Mouse (Mus musculus) spleen, adult 2 months (tissue): ENCODE data around the gene Olfr1202.

Experiments
- CTCF ChIP-seq: fragments of 200-500 bp; IDR thresholded peaks from 2 replicates; pipeline ENCODE4 v1.5.1; 2011; ENCODE audit warnings: mild to moderate bottlenecking, inconsistent platforms; ENCODE audit not compliant: insufficient read depth, insufficient read length, insufficient replicate concordance; ENCODE audit errors: extremely low read depth
- POLR2A ChIP-seq: fragments of 200-500 bp; IDR thresholded peaks from 2 replicates; pipeline ENCODE4 v1.6.1; 2011; ENCODE audit warnings: low read depth, low read length, inconsistent platforms

GRCm38 (mm10) chr2:88862931-88863330 lies 48.6 kb downstream of the Olfr1202 start, which contains the start of gene Olfr1206:
- no peak for TF ChIP-seq CTCF
- no peak for TF ChIP-seq POLR2A
